Mouse (Mus musculus) urinary bladder, postnatal 10 days (tissue): ENCODE measurements around the gene Tcam1.

Experiments used
- DNase-seq: peaks from one replicate; pipeline ENCODE4 v3.0.0; 2022; ENCODE audit warnings: low spot score

Gene Tcam1

GRCm38 (mm10) chr11:106318406-106319366 lies 42.2 kb downstream of the Tcam1 start:
- no peak for DNase-seq

- DNase-seq: no peak
Measured at GRCm38 (mm10) chr11:106324858-106325257, 48.4 kb downstream of the Tcam1 start.

GRCm38 (mm10) chr11:106325566-106326206 lies 49.2 kb downstream of the Tcam1 start:
- no peak for DNase-seq

- no peak for DNase-seq
Measured at GRCm38 (mm10) chr11:106326475-106326874, 50.0 kb downstream of the Tcam1 start.

GRCm38 (mm10) chr11:106328521-106328920 lies 52.0 kb downstream of the Tcam1 start:
- no peak for DNase-seq

GRCm38 (mm10) chr11:106329128-106329527 lies 52.7 kb downstream of the Tcam1 start:
- no peak for DNase-seq

GRCm38 (mm10) chr11:106329682-106330081 lies 53.2 kb downstream of the Tcam1 start:
- DNase-seq: no peak

- no peak for DNase-seq
Measured at GRCm38 (mm10) chr11:106332458-106332857, 56.0 kb downstream of the Tcam1 start.

GRCm38 (mm10) chr11:106334066-106334465 lies 57.6 kb downstream of the Tcam1 start:
- no peak for DNase-seq

GRCm38 (mm10) chr11:106338029-106338428 lies 61.6 kb downstream of the Tcam1 start:
- DNase-seq: no peak
